Mouse (Mus musculus) ES-E14 (cell line): ENCODE measurements around the gene 9230104L09Rik.

Source experiments
- HCFC1 ChIP-seq: IDR thresholded peaks from 2 replicates; pipeline ENCODE4 v1.6.1; 2012; ENCODE audit warnings: low read length, inconsistent platforms, borderline replicate concordance; ENCODE audit not compliant: insufficient read depth
- MAFK ChIP-seq: IDR thresholded peaks from 2 replicates; pipeline ENCODE4 v1.6.1; 2014; ENCODE audit warnings: mild to moderate bottlenecking, low read depth, low read length, inconsistent platforms; ENCODE audit not compliant: insufficient read depth
- ZC3H11A ChIP-seq: IDR thresholded peaks from 2 replicates; pipeline ENCODE4 v1.6.1; 2012; ENCODE audit warnings: low read depth, mild to moderate bottlenecking, inconsistent platforms, low read length, borderline replicate concordance

GRCm38 (mm10) chr2:148834912-148835311, 29.9 kb downstream of the 9230104L09Rik start, which contains the start of gene Cst9:
- TF ChIP-seq ZC3H11A: no peak
- no peak for TF ChIP-seq MAFK
- TF ChIP-seq HCFC1: no peak
